Mouse (Mus musculus) bone marrow, adult 2 months (tissue): ENCODE measurements around the gene Tardbp.

Experiments used
- CTCF ChIP-seq: fragments of 200-500 bp; IDR thresholded peaks from 2 replicates; pipeline ENCODE4 v1.5.1; 2011; ENCODE audit warnings: low read length, control low read depth; ENCODE audit not compliant: control insufficient read depth, insufficient read depth
- POLR2A ChIP-seq: fragments of 200-500 bp; IDR thresholded peaks from 2 replicates; pipeline ENCODE4 v1.6.1; 2011; ENCODE audit warnings: low read depth, mild to moderate bottlenecking, control low read depth, low read length, borderline replicate concordance; ENCODE audit not compliant: control insufficient read depth

DNA sequence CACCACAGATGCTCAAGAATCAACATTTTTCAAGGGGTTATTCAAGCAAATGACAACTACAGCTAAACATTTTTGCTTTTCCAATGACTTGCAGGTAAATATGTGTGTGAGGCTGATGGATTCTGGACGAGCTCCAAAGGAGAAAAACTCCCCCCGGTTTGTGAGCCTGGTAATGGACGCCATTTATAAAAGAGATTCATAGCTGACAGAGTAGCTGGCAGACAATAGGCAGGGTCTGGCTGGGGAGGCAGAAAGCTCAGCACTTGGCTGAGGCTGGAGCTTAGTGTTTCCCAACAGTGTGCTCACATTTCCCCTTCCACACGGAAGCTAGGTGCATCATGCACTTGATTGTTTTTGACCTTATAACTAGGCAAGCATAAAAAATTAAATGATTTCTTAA, 14.3 kb downstream of the Tardbp start:
- TF ChIP-seq CTCF: no peak
- TF ChIP-seq POLR2A: no peak
